Mouse (Mus musculus) limb, embryonic 13.5 days (tissue): ENCODE measurements around the gene Pate4. TPM values are rescaled to one million over a fixed set of nuclear protein-coding genes. Genes with fewer than 3 reads are reported as not detected.
"Not testable (repeated sequence)": the region's sequence is repeated elsewhere in the genome, so short reads cannot be mapped to it uniquely, and the experiment has no call there.

Experiments
- ATAC-seq: fragments of 200-750 bp; cut with Nextera tagmentation; 2 replicates; pipeline ENCODE4 v1.8.0; 2017; ENCODE audit warnings: low read depth, moderate number of reproducible peaks, moderate TSS enrichment; ENCODE audit not compliant: low FRiP score
- H3K27ac ChIP-seq: fragments of 300-500 bp; sonication (generic); 2 replicates; pipeline ENCODE4 v1.5.1; 2015; ENCODE audit warnings: inconsistent platforms, mild to moderate bottlenecking, moderate library complexity
- H3K27me3 ChIP-seq: fragments of 300-500 bp; sonication (generic); 2 replicates; pipeline ENCODE4 v1.6.1; 2015; ENCODE audit warnings: mild to moderate bottlenecking, inconsistent platforms
- H3K36me3 ChIP-seq: fragments of 300-500 bp; sonication (generic); 2 replicates; pipeline ENCODE4 v1.6.1; 2015; ENCODE audit warnings: inconsistent platforms, mild to moderate bottlenecking, moderate library complexity
- H3K4me1 ChIP-seq: fragments of 300-500 bp; sonication (generic); 2 replicates; pipeline ENCODE4 v1.6.1; 2015; ENCODE audit warnings: inconsistent platforms
- H3K4me2 ChIP-seq: fragments of 300-500 bp; sonication (generic); replicated peaks from 2 replicates; pipeline ENCODE4 v1.6.1; 2015; ENCODE audit warnings: inconsistent platforms, mild to moderate bottlenecking, moderate library complexity
- H3K4me3 ChIP-seq: fragments of 300-500 bp; sonication (generic); 2 replicates; pipeline ENCODE4 v1.5.1; 2015; ENCODE audit warnings: moderate library complexity, mild to moderate bottlenecking, inconsistent platforms
- H3K9ac ChIP-seq: fragments of 300-500 bp; sonication (generic); 2 replicates; pipeline ENCODE4 v1.6.1; 2015; ENCODE audit warnings: mild to moderate bottlenecking, inconsistent platforms
- H3K9me3 ChIP-seq: fragments of 300-500 bp; sonication (generic); 2 replicates; pipeline ENCODE4 v1.6.1; 2016; ENCODE audit warnings: inconsistent platforms
- WGBS: fragments of 180-500 bp; shearing (Covaris S2); methylation state at CpG from one replicate; pipeline ENCODE4 v1.1.7; 2015; 5-methylcytosine and 5-hydroxymethylcytosine counted together
- polyA plus RNA-seq: library from polyadenylated mRNA; unstranded; fragments of >200 nt; fragmentation: Nextera tagmentation; extraction: Ambion mirVana; gene quantifications from 2 replicates; pipeline ENCODE4 v1.2.1, GENCODE M21; 2015

The Pate4 gene
- not detected in 2 replicates for polyA plus RNA-seq

DNA sequence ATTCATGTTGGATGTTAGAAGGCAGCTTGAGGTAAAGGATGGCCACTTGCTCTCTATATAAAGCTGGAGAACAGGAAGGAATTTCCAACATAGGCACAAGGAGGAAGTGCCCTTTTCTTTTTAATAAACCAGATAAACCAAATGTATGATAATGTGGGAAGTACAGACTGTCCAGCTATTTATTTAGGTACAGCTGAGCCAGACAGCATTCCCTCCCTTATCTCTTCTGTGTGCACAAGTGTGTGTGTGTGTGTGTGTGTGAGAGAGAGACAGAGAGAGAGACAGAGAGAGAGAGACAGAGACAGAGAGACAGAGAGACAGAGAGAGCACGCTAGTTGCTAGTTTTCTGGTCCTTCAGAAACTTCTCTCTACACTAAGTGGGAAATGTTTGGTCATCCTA lies at the start of gene Pate4:
Gene Pate4, minus strand, starts transcription at position 101 of the 400 bp plus-strand sequence.
- no peak within 1 kb of the TSS for H3K9ac ChIP-seq
- H3K36me3 ChIP-seq = no peaks in the 10 kb centered on the region
- no peaks in the 10 kb centered on the region for H3K27me3 ChIP-seq
- WGBS = 79% methylated on average over 1 of the region's 1 CpGs
- no peak for ATAC-seq
- H3K9me3 ChIP-seq = no peaks in the 10 kb centered on the region
- no peak within 1 kb of the TSS for H3K4me3 ChIP-seq
- H3K27ac ChIP-seq = no peak within 1 kb of the TSS
- H3K4me2 ChIP-seq = no peak within 1 kb of the TSS
- no peaks in the 10 kb centered on the region for H3K4me1 ChIP-seq

- Histone ChIP-seq H3K27me3 (no peaks in the 10 kb centered on the region), H3K9ac (no peak within 1 kb of the TSS), H3K9me3 (peaks cover 7% of the 10 kb centered on the region; the same call in 1 of the 2 replicates), H3K4me1 (no peaks in the 10 kb centered on the region), H3K27ac (no peak within 1 kb of the TSS), H3K36me3 (no peaks in the 10 kb centered on the region), H3K4me3 (no peak within 1 kb of the TSS), H3K4me2 (no peak within 1 kb of the TSS)
- ATAC-seq = no peak
- 65% methylated on average over 1 of the region's 1 CpGs for WGBS
Observed at GRCm38 (mm10) chr9:35648102-35648501, 36.4 kb upstream of the Pate4 start, which contains the start of gene Pate3. Pate3 (minus strand) TSS chr9:35648202.

DNA sequence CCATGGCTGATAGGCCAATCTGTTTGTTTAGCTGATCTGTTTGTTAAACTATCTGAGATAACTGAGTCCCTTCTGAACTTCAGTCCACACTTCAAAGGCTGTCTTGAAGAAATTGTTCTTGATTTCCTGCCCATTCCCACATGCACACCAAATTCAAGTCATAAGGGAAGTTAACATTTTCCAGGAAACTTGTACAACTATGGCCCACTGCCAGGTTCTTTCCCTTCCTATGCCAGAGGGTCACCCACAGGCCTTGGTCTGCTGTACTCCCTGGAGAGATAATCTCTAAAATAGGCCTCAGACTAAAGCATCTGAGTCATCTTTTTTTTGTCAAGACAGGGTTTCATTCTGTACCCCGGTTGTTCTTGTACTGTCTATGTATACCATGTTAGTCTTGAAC lies 21.2 kb upstream of the Pate4 start:
- H3K4me3 ChIP-seq = no peak overlapping the region
- no peaks in the 10 kb centered on the region for H3K36me3 ChIP-seq
- no peaks in the 10 kb centered on the region for H3K27me3 ChIP-seq
- no peaks in the 10 kb centered on the region for H3K4me1 ChIP-seq
- ATAC-seq = no peak
- no peak overlapping the region for H3K27ac ChIP-seq
- H3K4me2 ChIP-seq = no peak overlapping the region
- no peaks in the 10 kb centered on the region for H3K9me3 ChIP-seq
- WGBS = 91% methylated on average over 1 of the region's 1 CpGs
- H3K9ac ChIP-seq = no peak overlapping the region

DNA sequence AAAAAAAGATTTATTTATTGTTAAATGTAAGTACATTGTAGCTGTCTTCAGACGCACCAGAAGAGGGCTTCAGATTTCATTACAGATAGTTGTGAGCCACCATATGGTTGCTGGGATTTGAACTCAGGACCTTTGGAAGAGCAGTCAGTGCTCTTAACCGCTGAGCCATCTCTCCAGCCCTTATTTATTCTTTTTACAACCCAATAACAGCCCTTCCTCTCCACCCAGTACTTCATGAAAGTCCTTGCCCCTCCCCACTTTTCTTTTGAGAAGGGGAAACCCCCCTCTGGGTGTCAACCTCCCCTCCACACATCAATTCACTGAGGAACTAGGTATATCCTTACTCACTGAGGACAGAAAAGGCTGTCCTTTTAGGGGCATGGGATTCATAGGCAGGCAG lies 5.0 kb upstream of the Pate4 start:
- H3K9ac ChIP-seq, H3K4me2 ChIP-seq, H3K27ac ChIP-seq, H3K4me3 ChIP-seq, H3K4me1 ChIP-seq, ATAC-seq, H3K27me3 ChIP-seq, H3K9me3 ChIP-seq, H3K36me3 ChIP-seq: not testable (repeated sequence)
- 71% methylated on average over 2 of the region's 2 CpGs for WGBS

DNA sequence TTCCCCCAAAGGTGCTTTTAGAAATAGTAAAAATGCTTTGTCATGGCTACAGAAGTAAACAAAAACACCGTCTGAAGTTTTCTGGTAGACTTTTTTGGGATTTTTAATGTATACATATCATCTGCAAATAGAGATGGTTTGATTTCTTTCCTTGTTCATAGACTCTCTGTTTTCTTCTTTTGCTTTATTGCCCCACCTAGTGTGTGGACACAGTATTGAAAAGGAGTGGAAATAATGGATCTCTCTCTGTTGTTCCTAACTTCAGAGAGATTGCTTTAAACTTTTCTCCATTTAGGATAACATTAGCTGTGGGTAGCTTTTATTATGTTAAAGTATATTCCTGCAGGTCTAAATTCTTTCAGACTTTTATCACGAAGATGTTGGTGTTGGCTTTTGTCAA lies 2.3 kb upstream of the Pate4 start:
- Histone ChIP-seq H3K4me1 (no peaks in the 10 kb centered on the region), H3K4me3 (no peak overlapping the region), H3K9me3 (no peaks in the 10 kb centered on the region), H3K27ac (no peak overlapping the region), H3K27me3 (no peaks in the 10 kb centered on the region), H3K9ac (no peak overlapping the region), H3K36me3 (no peaks in the 10 kb centered on the region), H3K4me2 (no peak overlapping the region)
- ATAC-seq = no peak
- 29% methylated on average over 2 of the region's 2 CpGs for WGBS

GRCm38 (mm10) chr9:35607647-35608405 lies 3.9 kb downstream of the Pate4 start:
- Histone ChIP-seq H3K9ac (no peak overlapping the region), H3K27ac (no peak overlapping the region), H3K4me2 (no peak overlapping the region), H3K27me3 (no peaks in the 10 kb centered on the region), H3K4me1 (no peaks in the 10 kb centered on the region), H3K9me3 (no peaks in the 10 kb centered on the region), H3K4me3 (no peak overlapping the region), H3K36me3 (no peaks in the 10 kb centered on the region)
- 70% methylated on average over 8 of the region's 8 CpGs for WGBS
- no peak for ATAC-seq

- Histone ChIP-seq H3K4me1 (no peaks in the 10 kb centered on the region), H3K4me2 (no peak overlapping the region), H3K9me3 (no peaks in the 10 kb centered on the region), H3K4me3 (no peak overlapping the region), H3K27ac (no peak overlapping the region), H3K36me3 (no peaks in the 10 kb centered on the region), H3K9ac (no peak overlapping the region), H3K27me3 (no peaks in the 10 kb centered on the region)
- no peak for ATAC-seq
- 12% methylated on average over 2 of the region's 2 CpGs for WGBS
Observed at GRCm38 (mm10) chr9:35592903-35593302, 18.8 kb downstream of the Pate4 start.

DNA sequence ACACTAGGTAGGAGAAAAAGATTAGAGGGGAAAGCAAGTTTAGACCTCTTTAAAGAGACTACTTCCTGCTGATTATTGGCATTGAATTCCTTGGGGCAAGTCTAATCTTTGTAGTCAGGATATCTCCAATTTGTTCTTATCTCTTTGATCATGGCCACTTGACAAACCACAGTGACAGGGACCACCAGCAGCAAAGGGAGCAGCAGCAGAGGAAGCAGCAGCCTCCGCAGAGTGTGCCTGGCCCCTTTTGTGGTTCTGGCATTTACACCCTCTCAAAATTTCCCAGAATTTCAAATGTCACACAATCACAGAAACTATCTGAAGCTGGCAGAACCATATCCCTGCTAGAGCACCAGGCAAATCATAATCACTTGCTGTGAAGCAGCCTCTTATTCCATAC lies 24.1 kb downstream of the Pate4 start:
- H3K4me2 ChIP-seq = no peak overlapping the region
- no peak overlapping the region for H3K4me3 ChIP-seq
- H3K27me3 ChIP-seq = no peaks in the 10 kb centered on the region
- WGBS = 33% methylated on average over 1 of the region's 1 CpGs
- no peaks in the 10 kb centered on the region for H3K9me3 ChIP-seq
- H3K36me3 ChIP-seq = no peaks in the 10 kb centered on the region
- no peak for ATAC-seq
- H3K4me1 ChIP-seq = no peaks in the 10 kb centered on the region
- no peak overlapping the region for H3K9ac ChIP-seq
- no peak overlapping the region for H3K27ac ChIP-seq

DNA sequence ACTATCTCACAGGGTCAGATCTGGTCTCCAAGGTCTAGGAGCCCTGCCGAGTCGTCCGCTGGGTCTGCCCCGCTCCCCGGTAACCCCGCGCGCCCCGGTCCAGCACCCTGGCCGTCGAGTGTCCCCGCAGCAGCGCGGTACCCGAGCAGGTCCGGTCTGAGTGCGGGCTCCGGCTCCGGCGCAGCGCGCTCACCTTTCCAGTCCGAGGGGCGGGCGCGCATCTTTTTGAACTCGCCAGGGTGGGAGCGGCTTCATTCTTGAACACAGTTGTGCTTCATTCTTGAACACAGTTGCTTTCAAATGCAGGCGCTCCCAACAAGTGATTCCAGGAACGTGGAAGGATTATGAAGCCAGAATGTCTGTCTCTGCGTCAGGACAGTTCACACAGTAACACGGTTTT lies 37.3 kb downstream of the Pate4 start:
- Histone ChIP-seq H3K4me3 (peak overlapping the region; percentile 38), H3K9ac (peak overlapping the region; percentile 48; the same call in 1 of the 2 replicates), H3K36me3 (no peaks in the 10 kb centered on the region), H3K27me3 (peaks cover 25% of the 10 kb centered on the region), H3K4me1 (peaks cover 8% of the 10 kb centered on the region; the same call in 1 of the 2 replicates), H3K4me2 (peak overlapping the region; percentile 67), H3K27ac (no peak overlapping the region), H3K9me3 (no peaks in the 10 kb centered on the region)
- 2% methylated on average over 32 of the region's 32 CpGs for WGBS
- no peak for ATAC-seq

DNA sequence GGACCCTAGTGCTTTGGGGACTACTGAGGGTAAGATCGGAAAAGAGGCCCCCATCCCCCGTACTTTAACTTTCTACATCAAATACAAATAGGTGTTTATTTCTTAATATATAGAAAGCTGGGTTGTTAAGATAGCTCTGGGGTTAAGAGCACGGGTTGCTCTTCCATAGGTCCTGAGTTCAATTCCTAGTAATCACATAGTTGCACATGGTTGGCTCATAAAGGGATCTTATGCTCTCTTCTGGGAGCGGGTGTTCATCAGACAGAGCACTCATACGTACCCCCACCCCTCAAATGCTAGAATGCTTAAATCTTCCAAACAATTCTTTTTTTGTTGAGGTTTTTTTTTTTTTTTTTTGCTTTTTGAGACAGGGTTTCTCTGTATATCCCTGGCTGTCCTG lies 41.1 kb downstream of the Pate4 start:
- H3K36me3 ChIP-seq = peaks cover 25% of the 10 kb centered on the region
- H3K9ac ChIP-seq = peak overlapping the region; percentile 81
- H3K4me1 ChIP-seq = peaks cover 21% of the 10 kb centered on the region
- ATAC-seq = no peak
- no peaks in the 10 kb centered on the region for H3K9me3 ChIP-seq
- peaks cover 22% of the 10 kb centered on the region for H3K27me3 ChIP-seq
- peak overlapping the region; percentile 76 for H3K4me3 ChIP-seq
- peak overlapping the region; percentile 62 for H3K4me2 ChIP-seq
- H3K27ac ChIP-seq = no peak overlapping the region
- 10% methylated on average over 5 of the region's 5 CpGs for whole genome bisulfite sequencing

DNA sequence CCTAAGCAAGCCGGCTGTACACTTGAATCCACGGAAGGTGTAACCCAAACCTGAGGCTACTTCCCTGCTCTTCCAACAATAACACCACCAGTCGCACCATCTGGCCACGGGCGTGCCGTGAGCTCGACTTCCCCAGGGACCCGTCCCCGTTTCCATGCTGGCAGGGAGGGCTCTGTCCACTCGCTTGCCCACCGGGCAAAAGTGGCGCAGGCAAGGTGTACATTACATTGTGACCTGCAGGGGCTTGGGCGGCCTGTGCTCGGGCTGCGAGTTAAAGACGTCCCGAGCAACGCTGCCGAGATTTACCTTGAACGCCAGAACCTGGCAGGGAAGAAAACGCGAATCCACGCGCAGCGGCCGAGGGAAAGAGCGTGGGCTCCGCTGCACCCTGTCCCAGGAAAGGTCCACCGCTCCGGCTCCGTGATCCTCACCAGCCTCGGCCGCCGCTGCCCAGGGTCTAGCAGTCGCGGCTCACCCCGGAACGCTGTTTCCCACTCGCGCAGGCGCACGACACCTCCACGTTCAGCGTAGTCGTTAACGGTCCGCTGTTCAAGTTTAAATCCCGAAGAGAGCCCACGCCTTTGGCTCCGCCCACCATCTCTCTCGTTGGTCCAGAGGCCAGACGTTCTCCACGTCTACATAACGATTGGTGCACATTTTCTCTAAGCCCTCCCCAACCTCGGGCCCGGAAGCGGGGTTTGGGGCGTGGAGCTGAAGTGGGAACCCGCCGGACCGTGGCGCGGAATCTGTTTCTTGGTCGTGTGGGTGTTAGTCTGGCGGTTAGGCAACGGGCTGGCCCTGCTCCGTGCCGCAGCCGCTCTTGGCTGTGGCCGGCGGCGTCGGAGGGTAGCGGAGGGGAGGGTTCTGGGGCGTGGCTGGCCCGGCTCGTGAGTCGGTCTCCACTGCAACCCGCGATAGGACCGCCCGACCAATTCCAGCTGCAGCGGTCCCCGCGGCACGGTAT lies 41.9 kb downstream of the Pate4 start, which contains the start of the genes Pate2 and Hyls1:
Gene Pate2, plus strand, starts transcription at position 714 of the 964 bp plus-strand sequence.
Gene Hyls1, minus strand, starts transcription at position 828 of the 964 bp plus-strand sequence.
- ATAC-seq = peak; percentile 99
- H3K4me3 ChIP-seq = peak within 1 kb of the TSS; percentile 76
- H3K27ac ChIP-seq = peak within 1 kb of the TSS; percentile 89
- peak within 1 kb of the TSS; percentile 81 for H3K9ac ChIP-seq
- whole genome bisulfite sequencing = under 1% methylated on average over 86 of the region's 86 CpGs
- no peaks in the 10 kb centered on the region for H3K9me3 ChIP-seq
- H3K4me2 ChIP-seq = peak within 1 kb of the TSS; percentile 79
- peaks cover 21% of the 10 kb centered on the region for H3K4me1 ChIP-seq
- H3K27me3 ChIP-seq = peaks cover 18% of the 10 kb centered on the region
- H3K36me3 ChIP-seq = peaks cover 33% of the 10 kb centered on the region

- Histone ChIP-seq H3K27me3 (0 out of 2 replicates have a peak, but pooled peaks cover 5% of the 10 kb centered on the region), H3K4me2 (no peak overlapping the region), H3K4me1 (peaks cover 16% of the 10 kb centered on the region), H3K4me3 (no peak overlapping the region; the same call in 1 of the 2 replicates), H3K36me3 (peaks cover 38% of the 10 kb centered on the region), H3K9ac (no peak overlapping the region), H3K9me3 (no peaks in the 10 kb centered on the region), H3K27ac (no peak overlapping the region)
- 83% methylated on average over 3 of the region's 3 CpGs for WGBS
- no peak for ATAC-seq
Observed at GRCm38 (mm10) chr9:35567995-35568394, 43.7 kb downstream of the Pate4 start.
